In genomic region chrX:59134166-59134861, GRCm38 (mm10) we compare ENCODE assay signal across 8 mouse cellular contexts.
DNase-seq lines count a peak whose midpoint lies in the region; ATAC-seq and TF ChIP-seq lines count a peak whose summit lies in the region.

No protein-coding gene starts in this region.

- peak; percentile 74 for ATAC-seq in embryonic facial prominence, embryonic 11.5 days (replicated peaks; ENCODE audit: insufficient number of reproducible peaks, low FRiP score, low TSS enrichment, low read depth)
- ATAC-seq in heart, postnatal 0 days (ENCODE audit: insufficient read depth, low read depth), result peak; percentile 70
- no peak for ATAC-seq in megakaryocyte progenitor cell, adult 5-6 weeks (replicated peaks; ENCODE audit: poor library complexity)

- H3K27ac ChIP-seq in embryonic facial prominence, embryonic 11.5 days (replicated peaks; ENCODE audit: low read depth, low read length), result no peak overlapping the region
- H3K27ac ChIP-seq in heart, postnatal 0 days (ENCODE audit: low read depth), result peak overlapping the region; percentile 51
- peak overlapping the region; percentile 86 for H3K27ac ChIP-seq in midbrain, embryonic 10.5 days (replicated peaks)

- no peak for TF ChIP-seq EP300 in heart, postnatal 0 days (IDR thresholded peaks at IDR 0.05; ENCODE audit: low read depth)

- peak; percentile 59 for DNase-seq in CD4-positive, CD25-positive, alpha-beta regulatory T cell, adult 2 months (ENCODE audit: low read depth, low spot score)
- peak; percentile 70 for DNase-seq in Muller cell, postnatal 12 days (ENCODE audit: inconsistent ontology term)
- DNase-seq in embryonic facial prominence, embryonic 11.5 days (ENCODE audit: low spot score), result peak; percentile 33
- DNase-seq in heart, postnatal 0 days (ENCODE audit: low spot score), result peak; percentile 12
- DNase-seq in layer of hippocampus, adult 9-11 months, result peak; percentile 16
- DNase-seq in midbrain, embryonic 10.5 days (ENCODE audit: low spot score), result peak; percentile 61
- peak; percentile 38 for DNase-seq in right cerebral cortex, postnatal 4 days

- 14% methylated on average over 40 of the region's 75 CpGs for WGBS in embryonic facial prominence, embryonic 11.5 days
- WGBS in heart, postnatal 0 days, result 12% methylated on average over 39 of the region's 75 CpGs
- 20% methylated on average over 70 of the region's 75 CpGs for WGBS in midbrain, embryonic 10.5 days

- H3K36me3 ChIP-seq in embryonic facial prominence, embryonic 11.5 days (replicated peaks; ENCODE audit: control insufficient read depth, insufficient read depth, low read depth, low read length), result no peaks in the 10 kb centered on the region
- H3K36me3 ChIP-seq in heart, postnatal 0 days (replicated peaks; ENCODE audit: control insufficient read depth, insufficient read depth, low read length), result no peaks in the 10 kb centered on the region
- no peaks in the 10 kb centered on the region for H3K36me3 ChIP-seq in midbrain, embryonic 10.5 days

- no peaks in the 10 kb centered on the region for H3K27me3 ChIP-seq in embryonic facial prominence, embryonic 11.5 days (ENCODE audit: control insufficient read depth, insufficient read depth, low read length)
- H3K27me3 ChIP-seq in heart, postnatal 0 days (ENCODE audit: control insufficient read depth, insufficient read depth, low read length), result no peaks in the 10 kb centered on the region
- H3K27me3 ChIP-seq in midbrain, embryonic 10.5 days (ENCODE audit: low read depth, poor library complexity, severe bottlenecking), result peaks cover 15% of the 10 kb centered on the region; the same call in 1 of the 2 replicates

- H3K9ac ChIP-seq in embryonic facial prominence, embryonic 11.5 days (replicated peaks; ENCODE audit: low read length), result peak overlapping the region; percentile 58
- peak overlapping the region; percentile 45 for H3K9ac ChIP-seq in heart, postnatal 0 days (replicated peaks; ENCODE audit: low read depth, low read length)

- peak overlapping the region; percentile 45 for H3K4me3 ChIP-seq in embryonic facial prominence, embryonic 11.5 days (ENCODE audit: low read depth, low read length)
- peak overlapping the region; percentile 62 for H3K4me3 ChIP-seq in heart, postnatal 0 days (ENCODE audit: low read depth, low read length)
- peak overlapping the region; percentile 65 for H3K4me3 ChIP-seq in midbrain, embryonic 10.5 days

- H3K4me2 ChIP-seq in embryonic facial prominence, embryonic 11.5 days (ENCODE audit: low read depth, low read length), result peak overlapping the region; percentile 70
- H3K4me2 ChIP-seq in heart, postnatal 0 days (ENCODE audit: low read depth, low read length), result peak overlapping the region; percentile 78

- H3K4me1 ChIP-seq in embryonic facial prominence, embryonic 11.5 days (ENCODE audit: control insufficient read depth, insufficient read depth, low read length), result no peaks in the 10 kb centered on the region
- H3K4me1 ChIP-seq in heart, postnatal 0 days (ENCODE audit: control insufficient read depth, insufficient read depth), result no peaks in the 10 kb centered on the region
- H3K4me1 ChIP-seq in midbrain, embryonic 10.5 days, result peaks cover 6% of the 10 kb centered on the region; the same call in 1 of the 2 replicates

- no peaks in the 10 kb centered on the region for H3K9me3 ChIP-seq in embryonic facial prominence, embryonic 11.5 days (replicated peaks; ENCODE audit: control insufficient read depth, low read length)
- H3K9me3 ChIP-seq in heart, postnatal 0 days (replicated peaks; ENCODE audit: control insufficient read depth, low read length), result no peaks in the 10 kb centered on the region
- no peaks in the 10 kb centered on the region for H3K9me3 ChIP-seq in midbrain, embryonic 10.5 days (replicated peaks)

- TF ChIP-seq CTCF in heart, postnatal 0 days (IDR thresholded peaks at IDR 0.05; ENCODE audit: low read depth), result no peak

Comparison
In these comparisons a context has a peak if more than half of its experiments do, and no peak if none do; other contexts are left out.
1. DNase-seq: peak in every context shown above with its lines; median percentile 70 in Muller cell, postnatal 12 days; 61 in midbrain, embryonic 10.5 days; 59 in CD4-positive, CD25-positive, alpha-beta regulatory T cell, adult 2 months; 38 in right cerebral cortex, postnatal 4 days; 33 in embryonic facial prominence, embryonic 11.5 days; 16 in layer of hippocampus, adult 9-11 months; 12 in heart, postnatal 0 days.